Mouse (Mus musculus) olfactory bulb, adult 2 months (tissue): ENCODE results near the gene Aif1.

Source experiments
- CTCF ChIP-seq: fragments of 200-500 bp; IDR thresholded peaks from 2 replicates; pipeline ENCODE4 v1.5.1; 2012; ENCODE audit warnings: low read depth, mild to moderate bottlenecking, low read length, moderate library complexity; ENCODE audit not compliant: insufficient read depth
- POLR2A ChIP-seq: fragments of 200-500 bp; IDR thresholded peaks from 2 replicates; pipeline ENCODE4 v1.6.1; 2012; ENCODE audit warnings: mild to moderate bottlenecking, low read depth, low read length, moderate library complexity; ENCODE audit not compliant: insufficient read depth

DNA sequence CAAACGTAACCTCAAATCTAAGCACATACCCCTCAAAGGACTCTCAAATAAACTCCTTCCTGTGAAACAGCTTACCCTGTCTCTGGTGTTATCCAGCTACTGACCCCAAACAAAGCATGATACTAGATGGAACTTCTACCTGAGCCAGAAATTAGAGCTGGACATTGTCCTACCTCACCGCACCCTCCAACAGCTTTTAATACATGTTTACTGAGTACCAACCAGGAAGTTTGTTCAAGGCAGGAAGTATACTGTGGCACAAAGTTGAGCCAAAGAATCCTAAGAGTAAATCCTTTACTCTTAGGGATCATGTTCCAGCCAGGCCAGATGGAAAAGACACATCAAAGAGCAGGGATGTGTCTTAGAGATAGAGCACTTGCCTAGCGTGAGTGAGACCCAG lies 34.7 kb upstream of the Aif1 start:
- TF ChIP-seq CTCF (no peak), POLR2A (no peak)
